Mouse (Mus musculus): ENCODE measurements around the gene Slc7a14.
"Not testable (repeated sequence)": the region's sequence is repeated elsewhere in the genome, so short reads cannot be mapped to it uniquely, and the experiment has no call there.

The Slc7a14 gene

GRCm38 (mm10) chr3:31309934-31310787 is at the start of gene Slc7a14:
Slc7a14 (minus strand) TSS chr3:31310378.
- DNase-seq (ENCODE audit: low spot score): no peak

- no peak for DNase-seq (ENCODE audit: low spot score)
These were observed 36.4 kb upstream of the Slc7a14 start for GRCm38 (mm10) chr3:31346540-31346939.

GRCm38 (mm10) chr3:31345766-31346165 is 35.6 kb upstream of the Slc7a14 start:
- no peak for DNase-seq (ENCODE audit: low spot score)

GRCm38 (mm10) chr3:31339236-31339635 is 29.1 kb upstream of the Slc7a14 start:
- DNase-seq (ENCODE audit: low spot score): no peak

GRCm38 (mm10) chr3:31328237-31328836 is 18.2 kb upstream of the Slc7a14 start:
- no peak for DNase-seq (ENCODE audit: low spot score)

- no peak for DNase-seq (ENCODE audit: low spot score)
These were observed 17.6 kb upstream of the Slc7a14 start for GRCm38 (mm10) chr3:31327791-31328190.

- DNase-seq (ENCODE audit: low spot score): no peak
These were observed 14.1 kb upstream of the Slc7a14 start for GRCm38 (mm10) chr3:31324231-31324654.

GRCm38 (mm10) chr3:31309371-31309933 is 726 bp downstream of the Slc7a14 start:
- no peak for DNase-seq (ENCODE audit: low spot score)

- DNase-seq (ENCODE audit: low spot score): no peak
These were observed 1.3 kb downstream of the Slc7a14 start for GRCm38 (mm10) chr3:31308906-31309305.

- DNase-seq (ENCODE audit: low spot score): no peak
These were observed 2.2 kb downstream of the Slc7a14 start for GRCm38 (mm10) chr3:31307936-31308335.

GRCm38 (mm10) chr3:31291673-31292602 is 18.2 kb downstream of the Slc7a14 start:
- no peak for DNase-seq (ENCODE audit: low spot score)

GRCm38 (mm10) chr3:31287421-31287948 is 22.7 kb downstream of the Slc7a14 start:
- no peak for DNase-seq (ENCODE audit: low spot score)

GRCm38 (mm10) chr3:31281116-31281515 is 29.1 kb downstream of the Slc7a14 start:
- no peak for DNase-seq (ENCODE audit: low spot score)

- no peak for DNase-seq (ENCODE audit: low spot score)
These were observed 35.3 kb downstream of the Slc7a14 start for GRCm38 (mm10) chr3:31274875-31275274.

- DNase-seq (ENCODE audit: low spot score): not testable (repeated sequence)
These were observed 36.9 kb downstream of the Slc7a14 start for GRCm38 (mm10) chr3:31273247-31273646.

GRCm38 (mm10) chr3:31272635-31273034 is 37.5 kb downstream of the Slc7a14 start:
- no peak for DNase-seq (ENCODE audit: low spot score)

- no peak for DNase-seq (ENCODE audit: low spot score)
These were observed 40.4 kb downstream of the Slc7a14 start for GRCm38 (mm10) chr3:31269551-31270317.

- no peak for DNase-seq (ENCODE audit: low spot score)
These were observed 42.3 kb downstream of the Slc7a14 start for GRCm38 (mm10) chr3:31267921-31268320.

GRCm38 (mm10) chr3:31266941-31267340 is 43.2 kb downstream of the Slc7a14 start:
- DNase-seq (ENCODE audit: low spot score): no peak

GRCm38 (mm10) chr3:31263535-31263934 is 46.6 kb downstream of the Slc7a14 start:
- DNase-seq (ENCODE audit: low spot score): no peak
